Mouse (Mus musculus): ENCODE measurements around the gene Serp2. TPM values are rescaled to one million over a fixed set of nuclear protein-coding genes. Genes with fewer than 3 reads are reported as not detected.

Serp2 gene
- polyA plus RNA-seq, 1 experiment, result 3.7 TPM

GRCm38 (mm10) chr14:76523344-76523743, 33.3 kb downstream of the Serp2 start:
- WGBS, result 100% methylated on average over 1 of the region's 1 CpGs
- Histone ChIP-seq H3K27ac (ENCODE audit: control insufficient read depth, insufficient read depth, low read length) (no peak overlapping the region), H3K27me3 (ENCODE audit: control insufficient read depth, insufficient read depth, low read length) (no peaks in the 10 kb centered on the region), H3K4me3 (ENCODE audit: control insufficient read depth, insufficient read depth, low read length) (no peak overlapping the region), H3K36me3 (ENCODE audit: control insufficient read depth, insufficient read depth, low read length) (no peaks in the 10 kb centered on the region), H3K4me1 (replicated peaks; ENCODE audit: control insufficient read depth, insufficient read depth, low read length) (no peaks in the 10 kb centered on the region)
- TF ChIP-seq CTCF (IDR thresholded peaks at IDR 0.05; ENCODE audit: borderline replicate concordance, control insufficient read depth, extremely low read depth, insufficient read depth, low read length, poor library complexity) (no peak), POLR2A (IDR thresholded peaks at IDR 0.05; ENCODE audit: control insufficient read depth, extremely low read depth, insufficient read depth, low read length, poor library complexity) (no peak)
- DNase-seq, result no peak

- WGBS, result 98% methylated on average over 3 of the region's 3 CpGs
- H3K4me3 ChIP-seq (ENCODE audit: control insufficient read depth, insufficient read depth, low read length), result no peak overlapping the region
- H3K36me3 ChIP-seq (ENCODE audit: control insufficient read depth, insufficient read depth, low read length), result no peaks in the 10 kb centered on the region
- H3K4me1 ChIP-seq (replicated peaks; ENCODE audit: control insufficient read depth, insufficient read depth, low read length), result no peaks in the 10 kb centered on the region
- DNase-seq, result no peak
- no peak overlapping the region for H3K27ac ChIP-seq (ENCODE audit: control insufficient read depth, insufficient read depth, low read length)
- TF ChIP-seq POLR2A (IDR thresholded peaks at IDR 0.05; ENCODE audit: control insufficient read depth, extremely low read depth, insufficient read depth, low read length, poor library complexity) (no peak), CTCF (IDR thresholded peaks at IDR 0.05; ENCODE audit: borderline replicate concordance, control insufficient read depth, extremely low read depth, insufficient read depth, low read length, poor library complexity) (no peak)
- H3K27me3 ChIP-seq (ENCODE audit: control insufficient read depth, insufficient read depth, low read length), result no peaks in the 10 kb centered on the region
Observed at GRCm38 (mm10) chr14:76521308-76521707, 35.4 kb downstream of the Serp2 start.

- Histone ChIP-seq H3K4me1 (replicated peaks; ENCODE audit: control insufficient read depth, insufficient read depth, low read length) (no peaks in the 10 kb centered on the region), H3K4me3 (ENCODE audit: control insufficient read depth, insufficient read depth, low read length) (no peak overlapping the region), H3K27ac (ENCODE audit: control insufficient read depth, insufficient read depth, low read length) (no peak overlapping the region), H3K27me3 (ENCODE audit: control insufficient read depth, insufficient read depth, low read length) (no peaks in the 10 kb centered on the region), H3K36me3 (ENCODE audit: control insufficient read depth, insufficient read depth, low read length) (no peaks in the 10 kb centered on the region)
- TF ChIP-seq POLR2A (IDR thresholded peaks at IDR 0.05; ENCODE audit: control insufficient read depth, extremely low read depth, insufficient read depth, low read length, poor library complexity), result no peak
- TF ChIP-seq CTCF (IDR thresholded peaks at IDR 0.05; ENCODE audit: borderline replicate concordance, control insufficient read depth, extremely low read depth, insufficient read depth, low read length, poor library complexity), result no peak
- DNase-seq, result no peak
- WGBS, result 94% methylated on average over 4 of the region's 4 CpGs
Observed at GRCm38 (mm10) chr14:76520606-76521005, 36.1 kb downstream of the Serp2 start.

GRCm38 (mm10) chr14:76518217-76518616, 38.5 kb downstream of the Serp2 start:
- no peak for DNase-seq
- H3K4me1 ChIP-seq (replicated peaks; ENCODE audit: control insufficient read depth, insufficient read depth, low read length), result no peaks in the 10 kb centered on the region

GRCm38 (mm10) chr14:76515620-76516019, 41.1 kb downstream of the Serp2 start:
- WGBS, result 97% methylated on average over 7 of the region's 7 CpGs
- no peaks in the 10 kb centered on the region for H3K36me3 ChIP-seq (ENCODE audit: control insufficient read depth, insufficient read depth, low read length)
- no peaks in the 10 kb centered on the region for H3K27me3 ChIP-seq (ENCODE audit: control insufficient read depth, insufficient read depth, low read length)
- no peak overlapping the region for H3K27ac ChIP-seq (ENCODE audit: control insufficient read depth, insufficient read depth, low read length)
- TF ChIP-seq CTCF (IDR thresholded peaks at IDR 0.05; ENCODE audit: borderline replicate concordance, control insufficient read depth, extremely low read depth, insufficient read depth, low read length, poor library complexity) (no peak), POLR2A (IDR thresholded peaks at IDR 0.05; ENCODE audit: control insufficient read depth, extremely low read depth, insufficient read depth, low read length, poor library complexity) (no peak)
- no peak for DNase-seq
- H3K4me3 ChIP-seq (ENCODE audit: control insufficient read depth, insufficient read depth, low read length), result no peak overlapping the region
- H3K4me1 ChIP-seq (replicated peaks; ENCODE audit: control insufficient read depth, insufficient read depth, low read length), result no peaks in the 10 kb centered on the region

More at GRCm38 (mm10) chr14:76518217-76518616, 38.5 kb downstream of the Serp2 start:
- Histone ChIP-seq H3K27me3 (ENCODE audit: control insufficient read depth, insufficient read depth, low read length) (no peaks in the 10 kb centered on the region), H3K27ac (ENCODE audit: control insufficient read depth, insufficient read depth, low read length) (no peak overlapping the region), H3K36me3 (ENCODE audit: control insufficient read depth, insufficient read depth, low read length) (no peaks in the 10 kb centered on the region), H3K4me3 (ENCODE audit: control insufficient read depth, insufficient read depth, low read length) (no peak overlapping the region)
- TF ChIP-seq POLR2A (IDR thresholded peaks at IDR 0.05; ENCODE audit: control insufficient read depth, extremely low read depth, insufficient read depth, low read length, poor library complexity), result no peak
- TF ChIP-seq CTCF (IDR thresholded peaks at IDR 0.05; ENCODE audit: borderline replicate concordance, control insufficient read depth, extremely low read depth, insufficient read depth, low read length, poor library complexity), result no peak
- WGBS, result 68% methylated on average over 5 of the region's 5 CpGs

GRCm38 (mm10) chr14:76514050-76514585, 42.6 kb downstream of the Serp2 start:
- no peaks in the 10 kb centered on the region for H3K27me3 ChIP-seq (ENCODE audit: control insufficient read depth, insufficient read depth, low read length)
- TF ChIP-seq CTCF (IDR thresholded peaks at IDR 0.05; ENCODE audit: borderline replicate concordance, control insufficient read depth, extremely low read depth, insufficient read depth, low read length, poor library complexity), result no peak
- TF ChIP-seq POLR2A (IDR thresholded peaks at IDR 0.05; ENCODE audit: control insufficient read depth, extremely low read depth, insufficient read depth, low read length, poor library complexity), result no peak
- 63% methylated on average over 6 of the region's 6 CpGs for WGBS

More at GRCm38 (mm10) chr14:76514050-76514585, 42.6 kb downstream of the Serp2 start:
- Histone ChIP-seq H3K4me3 (ENCODE audit: control insufficient read depth, insufficient read depth, low read length) (no peak overlapping the region), H3K4me1 (replicated peaks; ENCODE audit: control insufficient read depth, insufficient read depth, low read length) (no peaks in the 10 kb centered on the region), H3K27ac (ENCODE audit: control insufficient read depth, insufficient read depth, low read length) (no peak overlapping the region), H3K36me3 (ENCODE audit: control insufficient read depth, insufficient read depth, low read length) (no peaks in the 10 kb centered on the region)
- no peak for DNase-seq

Data from thymus, adult 2 months (tissue).